Mouse (Mus musculus): ENCODE measurements around the gene Nadk. TPM values are rescaled to one million over a fixed set of nuclear protein-coding genes. Genes with fewer than 3 reads are reported as not detected.
"Not testable (repeated sequence)": the region's sequence is repeated elsewhere in the genome, so short reads cannot be mapped to it uniquely, and the experiment has no call there.

Nadk gene
- polyA plus RNA-seq, 2 experiments: 78.8 to 87.9 TPM

DNA sequence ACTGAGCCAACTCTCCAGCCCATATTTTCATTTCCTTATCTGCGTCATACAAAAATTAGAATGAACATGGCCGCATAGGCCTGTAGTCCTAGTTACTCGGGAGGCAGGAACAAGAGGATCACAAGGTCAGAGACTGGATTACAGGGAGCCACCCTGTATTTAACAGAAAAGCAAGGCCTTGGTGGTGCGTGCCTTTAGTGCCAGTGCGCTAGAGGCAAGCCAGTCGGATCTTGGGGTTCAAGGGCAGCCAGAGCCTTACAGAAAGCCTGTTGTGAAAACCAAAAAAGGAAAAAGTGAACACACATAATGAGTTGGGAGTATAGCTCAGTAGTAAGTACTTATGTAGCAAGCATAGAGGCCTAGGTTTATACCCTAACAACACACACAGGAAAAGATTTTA is 7.6 kb downstream of the Nadk start:
- Histone ChIP-seq H3K36me3 (ENCODE audit: control insufficient read depth, insufficient read depth, low read length) (no peaks in the 10 kb centered on the region; the same call in 1 of the 2 replicates), H3K4me1 (ENCODE audit: control insufficient read depth, insufficient read depth, low read length) (peaks cover 4% of the 10 kb centered on the region), H3K4me2 (replicated peaks; ENCODE audit: low read depth, low read length, severe bottlenecking) (no peak overlapping the region), H3K4me3 (replicated peaks; ENCODE audit: low read length) (no peak overlapping the region), H3K9me3 (ENCODE audit: control insufficient read depth, low read length) (no peaks in the 10 kb centered on the region), H3K9ac (ENCODE audit: low read depth, low read length, severe bottlenecking) (no peak overlapping the region), H3K27ac (replicated peaks; ENCODE audit: low read depth, low read length) (no peak overlapping the region), H3K27me3 (ENCODE audit: control insufficient read depth, insufficient read depth, low read length) (no peaks in the 10 kb centered on the region)
- WGBS: 90% methylated on average over 6 of the region's 6 CpGs
- DNase-seq (ENCODE audit: low spot score) (no peak), ATAC-seq (ENCODE audit: low FRiP score, low read depth) (no peak)
- no peak for TF ChIP-seq POLR2A (IDR thresholded peaks at IDR 0.05; ENCODE audit: borderline replicate concordance, extremely low read depth, insufficient read depth, insufficient read length)

DNA sequence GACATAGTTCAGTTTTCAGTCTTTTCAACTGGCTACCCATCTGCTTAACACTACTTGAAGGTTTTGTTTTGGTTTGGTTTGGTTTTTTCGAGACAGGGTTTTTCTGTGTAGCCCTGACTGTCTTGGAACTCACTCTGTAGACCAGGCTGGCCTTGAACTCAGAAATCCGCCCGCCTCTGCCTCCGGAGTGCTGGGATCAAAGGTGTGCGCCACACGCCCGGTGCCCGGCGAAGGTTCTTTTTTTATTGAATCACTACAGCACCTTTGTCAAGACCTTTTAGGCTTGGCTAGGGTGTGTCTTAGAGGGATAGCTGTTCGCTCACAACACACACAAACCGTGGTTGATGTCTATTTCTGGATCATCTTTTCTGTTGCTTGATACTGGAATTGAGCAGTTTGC is 8.1 kb downstream of the Nadk start:
- H3K36me3 ChIP-seq (ENCODE audit: control insufficient read depth, insufficient read depth, low read length); DNase-seq (ENCODE audit: low spot score); H3K4me2 ChIP-seq (replicated peaks; ENCODE audit: low read depth, low read length, severe bottlenecking); H3K9me3 ChIP-seq (ENCODE audit: control insufficient read depth, low read length); H3K27ac ChIP-seq (replicated peaks; ENCODE audit: low read depth, low read length); H3K4me3 ChIP-seq (replicated peaks; ENCODE audit: low read length); H3K4me1 ChIP-seq (ENCODE audit: control insufficient read depth, insufficient read depth, low read length); H3K27me3 ChIP-seq (ENCODE audit: control insufficient read depth, insufficient read depth, low read length); ATAC-seq (ENCODE audit: low FRiP score, low read depth); H3K9ac ChIP-seq (ENCODE audit: low read depth, low read length, severe bottlenecking): not testable (repeated sequence)
- 91% methylated on average over 11 of the region's 11 CpGs for WGBS

DNA sequence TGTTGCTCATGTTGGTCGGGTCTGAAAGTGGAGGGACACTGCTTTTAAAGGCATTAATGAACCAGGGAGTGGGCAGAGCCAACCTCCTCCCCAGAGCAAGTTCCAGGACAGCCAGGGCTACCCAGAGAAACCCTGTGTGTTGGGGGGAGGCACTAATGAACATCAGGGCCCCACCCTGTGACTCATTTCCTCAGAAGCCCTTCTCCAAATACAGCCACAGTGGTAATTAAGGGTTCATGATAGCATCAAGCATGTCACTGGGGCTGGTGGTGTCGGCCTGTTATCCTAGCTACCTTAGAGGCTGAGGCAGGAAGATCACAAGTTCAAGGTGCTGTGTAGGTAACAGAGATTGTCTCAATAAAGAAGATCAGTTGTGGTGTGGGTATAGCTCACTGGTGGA is 9.3 kb downstream of the Nadk start:
- TF ChIP-seq POLR2A (IDR thresholded peaks at IDR 0.05; ENCODE audit: borderline replicate concordance, extremely low read depth, insufficient read depth, insufficient read length): no peak
- ATAC-seq (ENCODE audit: low FRiP score, low read depth) (no peak), DNase-seq (ENCODE audit: low spot score) (no peak)
- Histone ChIP-seq H3K36me3 (ENCODE audit: control insufficient read depth, insufficient read depth, low read length) (no peaks in the 10 kb centered on the region; the same call in 1 of the 2 replicates), H3K9me3 (ENCODE audit: control insufficient read depth, low read length) (no peaks in the 10 kb centered on the region), H3K27me3 (ENCODE audit: control insufficient read depth, insufficient read depth, low read length) (no peaks in the 10 kb centered on the region), H3K4me1 (ENCODE audit: control insufficient read depth, insufficient read depth, low read length) (no peaks in the 10 kb centered on the region), H3K4me2 (replicated peaks; ENCODE audit: low read depth, low read length, severe bottlenecking) (no peak overlapping the region), H3K9ac (ENCODE audit: low read depth, low read length, severe bottlenecking) (no peak overlapping the region), H3K4me3 (replicated peaks; ENCODE audit: low read length) (no peak overlapping the region), H3K27ac (replicated peaks; ENCODE audit: low read depth, low read length) (no peak overlapping the region)
- WGBS: 79% methylated on average over 2 of the region's 2 CpGs

DNA sequence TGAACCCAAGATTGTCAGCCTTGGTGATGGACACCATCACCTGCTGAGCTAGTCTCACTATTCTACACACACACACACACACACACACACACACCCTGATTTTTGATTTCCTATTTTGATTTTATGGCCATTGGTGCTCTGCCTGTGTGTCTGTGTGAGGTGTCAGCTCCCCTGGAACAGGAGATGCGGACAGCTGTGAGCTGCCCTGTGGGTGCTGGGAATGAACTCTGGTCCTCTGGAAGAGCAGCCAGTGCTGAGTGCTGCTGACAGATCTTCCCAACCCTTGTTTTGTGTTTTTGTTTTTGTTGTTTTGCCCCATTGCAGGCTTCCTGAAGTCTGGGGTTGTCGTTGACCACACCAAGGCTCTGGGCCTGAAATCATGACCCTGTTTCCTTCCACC is 11.0 kb downstream of the Nadk start:
- no peak for DNase-seq (ENCODE audit: low spot score)
- no peak for TF ChIP-seq POLR2A (IDR thresholded peaks at IDR 0.05; ENCODE audit: borderline replicate concordance, extremely low read depth, insufficient read depth, insufficient read length)
- Histone ChIP-seq H3K27ac (replicated peaks; ENCODE audit: low read depth, low read length) (no peak overlapping the region), H3K9me3 (ENCODE audit: control insufficient read depth, low read length) (no peaks in the 10 kb centered on the region), H3K4me3 (replicated peaks; ENCODE audit: low read length) (no peak overlapping the region), H3K9ac (ENCODE audit: low read depth, low read length, severe bottlenecking) (no peak overlapping the region), H3K4me1 (ENCODE audit: control insufficient read depth, insufficient read depth, low read length) (no peaks in the 10 kb centered on the region), H3K36me3 (ENCODE audit: control insufficient read depth, insufficient read depth, low read length) (peaks cover 15% of the 10 kb centered on the region), H3K27me3 (ENCODE audit: control insufficient read depth, insufficient read depth, low read length) (no peaks in the 10 kb centered on the region), H3K4me2 (replicated peaks; ENCODE audit: low read depth, low read length, severe bottlenecking) (no peak overlapping the region)
- 97% methylated on average over 2 of the region's 2 CpGs for WGBS
- no peak for ATAC-seq (ENCODE audit: low FRiP score, low read depth)

DNA sequence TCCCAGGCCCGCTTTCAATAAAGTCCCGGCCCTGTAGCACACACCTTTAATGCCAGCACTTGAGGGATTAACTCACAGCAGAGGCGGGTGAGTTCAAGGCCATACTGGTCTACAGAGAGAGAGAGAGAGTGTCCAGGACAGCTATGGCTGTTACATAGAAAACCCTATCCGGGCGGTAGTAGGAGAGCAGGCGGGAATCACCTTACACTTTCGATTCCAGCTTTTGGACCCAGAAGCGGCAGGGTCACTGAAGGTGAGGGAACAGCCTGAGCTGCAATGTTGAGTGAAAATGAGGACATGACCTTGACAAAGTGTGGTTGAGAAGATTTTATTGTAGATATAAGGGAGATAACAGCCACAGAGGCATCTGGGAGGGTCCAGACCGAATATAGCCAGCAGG is 11.7 kb downstream of the Nadk start:
- no peak for TF ChIP-seq POLR2A (IDR thresholded peaks at IDR 0.05; ENCODE audit: borderline replicate concordance, extremely low read depth, insufficient read depth, insufficient read length)

DNA sequence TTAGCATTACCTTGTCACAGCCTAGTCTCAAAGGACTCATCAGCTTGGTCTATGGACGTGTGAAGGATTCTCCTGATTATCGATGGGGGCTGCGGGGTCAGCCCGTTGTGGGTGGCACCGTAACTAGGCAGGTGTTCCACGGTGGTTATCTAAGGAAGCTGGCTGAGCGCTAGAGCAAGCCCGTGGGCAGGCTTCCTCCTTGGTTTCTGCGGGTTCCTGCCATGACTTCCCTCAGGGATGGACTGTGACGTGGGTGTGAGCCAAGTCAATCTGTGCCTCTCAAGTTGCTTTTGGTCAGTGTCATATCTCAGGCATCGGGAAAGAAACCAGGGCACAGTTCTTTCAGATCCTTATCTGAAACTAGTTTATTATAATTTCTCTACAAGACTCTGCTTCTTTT is 12.8 kb downstream of the Nadk start:
- TF ChIP-seq POLR2A (IDR thresholded peaks at IDR 0.05; ENCODE audit: borderline replicate concordance, extremely low read depth, insufficient read depth, insufficient read length): no peak
- H3K9me3 ChIP-seq (ENCODE audit: control insufficient read depth, low read length): no peaks in the 10 kb centered on the region
- no peak overlapping the region for H3K4me3 ChIP-seq (replicated peaks; ENCODE audit: low read length)
- no peaks in the 10 kb centered on the region for H3K4me1 ChIP-seq (ENCODE audit: control insufficient read depth, insufficient read depth, low read length)
- DNase-seq (ENCODE audit: low spot score): no peak
- H3K4me2 ChIP-seq (replicated peaks; ENCODE audit: low read depth, low read length, severe bottlenecking): no peak overlapping the region
- ATAC-seq (ENCODE audit: low FRiP score, low read depth): no peak
- 88% methylated on average over 11 of the region's 11 CpGs for WGBS
- H3K36me3 ChIP-seq (ENCODE audit: control insufficient read depth, insufficient read depth, low read length): peaks cover 29% of the 10 kb centered on the region
- H3K27ac ChIP-seq (replicated peaks; ENCODE audit: low read depth, low read length): no peak overlapping the region
- no peaks in the 10 kb centered on the region for H3K27me3 ChIP-seq (ENCODE audit: control insufficient read depth, insufficient read depth, low read length)
- no peak overlapping the region for H3K9ac ChIP-seq (ENCODE audit: low read depth, low read length, severe bottlenecking)

More for the DNA sequence above, 11.7 kb downstream of the Nadk start:
- no peak overlapping the region for H3K9ac ChIP-seq (ENCODE audit: low read depth, low read length, severe bottlenecking)
- H3K4me3 ChIP-seq (replicated peaks; ENCODE audit: low read length): no peak overlapping the region
- peaks cover 21% of the 10 kb centered on the region for H3K36me3 ChIP-seq (ENCODE audit: control insufficient read depth, insufficient read depth, low read length)
- DNase-seq (ENCODE audit: low spot score) (no peak), ATAC-seq (ENCODE audit: low FRiP score, low read depth) (no peak)
- H3K4me2 ChIP-seq (replicated peaks; ENCODE audit: low read depth, low read length, severe bottlenecking): no peak overlapping the region
- no peaks in the 10 kb centered on the region for H3K4me1 ChIP-seq (ENCODE audit: control insufficient read depth, insufficient read depth, low read length)
- H3K27ac ChIP-seq (replicated peaks; ENCODE audit: low read depth, low read length): no peak overlapping the region
- WGBS: 90% methylated on average over 9 of the region's 9 CpGs
- H3K9me3 ChIP-seq (ENCODE audit: control insufficient read depth, low read length): no peaks in the 10 kb centered on the region
- no peaks in the 10 kb centered on the region for H3K27me3 ChIP-seq (ENCODE audit: control insufficient read depth, insufficient read depth, low read length)

Measured in limb, embryonic 14.5 days (tissue).